Mouse (Mus musculus) CD4-positive, CD25-positive, alpha-beta regulatory T cell, adult 2 months (primary cell): Measurements from ENCODE around the gene Arntl.

Experiments used
- DNase-seq: peaks from one replicate; pipeline ENCODE4 v3.0.0-alpha.2; 2012; ENCODE audit warnings: low read depth, low spot score

Arntl gene

DNA sequence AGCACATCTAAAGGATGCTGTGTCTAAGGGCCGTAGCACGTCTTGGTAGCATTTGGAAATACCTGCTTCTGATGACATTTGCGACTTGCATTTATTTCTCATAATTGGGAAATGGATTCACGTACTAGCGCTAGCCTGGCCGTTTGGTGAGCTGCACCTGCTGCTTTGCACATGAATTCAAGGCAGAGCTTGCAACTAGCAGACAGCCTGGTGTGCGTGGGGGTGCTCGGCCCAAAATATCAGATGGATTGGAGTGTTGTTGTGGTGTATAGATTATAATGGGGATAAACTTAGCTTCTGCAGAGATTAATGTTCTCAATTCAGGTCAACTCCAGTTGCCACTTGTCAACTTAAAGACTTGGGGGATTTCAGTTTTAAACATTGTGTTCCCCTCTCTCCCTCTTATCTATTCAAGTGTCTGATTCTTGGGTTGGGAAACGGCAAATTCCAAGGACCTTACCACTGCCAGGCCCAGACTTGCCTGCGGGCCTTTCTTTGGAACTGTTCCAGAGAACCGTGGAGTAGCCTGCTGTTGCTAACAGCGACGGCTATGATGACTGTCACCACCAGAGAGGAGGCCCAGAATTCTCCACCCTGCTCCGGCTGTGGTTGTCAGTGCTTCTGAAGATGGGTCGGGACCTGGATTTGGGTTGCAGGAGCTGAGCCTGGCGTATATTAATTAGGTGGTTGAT is 42.0 kb downstream of the Arntl start:
- no peak for DNase-seq

DNA sequence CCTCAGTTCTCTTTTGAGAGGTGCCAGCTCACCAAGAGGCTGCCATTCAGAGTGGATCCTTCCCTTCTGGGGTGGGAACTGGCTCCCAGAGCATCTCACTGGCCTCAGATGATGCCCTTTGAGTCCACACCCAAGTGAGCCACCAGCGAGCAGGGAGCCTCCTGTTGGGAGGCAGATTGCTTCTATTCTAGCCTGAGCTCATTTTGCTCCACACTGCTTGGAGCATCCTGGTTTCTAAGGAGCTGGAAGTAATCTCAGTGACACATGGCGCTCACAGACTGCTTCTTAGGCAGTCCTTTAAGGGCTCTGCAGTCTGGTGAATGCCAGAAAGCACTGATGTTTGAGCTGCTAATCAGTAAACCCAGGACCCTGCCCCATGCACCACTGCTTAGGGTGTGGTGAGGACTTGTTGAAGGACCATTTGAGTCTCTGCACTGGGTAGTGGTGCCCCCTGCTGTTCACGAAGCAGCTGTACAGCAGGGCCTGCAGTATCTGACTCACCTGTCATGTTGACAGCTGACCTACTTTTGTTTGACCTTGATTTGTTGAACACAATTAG is 43.2 kb downstream of the Arntl start:
- peak; percentile 80 for DNase-seq

DNA sequence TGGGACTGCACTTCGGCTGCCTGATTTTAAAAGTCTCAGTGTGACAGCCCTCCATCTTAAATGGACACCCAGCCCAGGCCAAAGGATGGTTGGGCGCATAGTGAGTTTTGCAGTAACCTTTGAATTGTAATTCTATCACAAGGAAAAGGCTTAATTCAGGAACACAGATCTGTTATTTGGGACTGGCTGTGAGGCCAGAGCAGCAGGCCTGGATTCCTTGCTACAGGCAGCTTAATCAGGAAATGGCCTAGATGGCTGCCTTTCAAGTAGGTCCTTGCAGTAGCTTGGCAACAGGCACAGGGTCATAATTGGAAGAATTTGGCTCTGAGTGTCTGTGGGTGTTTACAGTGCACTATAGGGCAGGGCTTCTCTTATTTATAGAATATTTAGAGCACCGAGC is 43.7 kb downstream of the Arntl start:
- no peak for DNase-seq

DNA sequence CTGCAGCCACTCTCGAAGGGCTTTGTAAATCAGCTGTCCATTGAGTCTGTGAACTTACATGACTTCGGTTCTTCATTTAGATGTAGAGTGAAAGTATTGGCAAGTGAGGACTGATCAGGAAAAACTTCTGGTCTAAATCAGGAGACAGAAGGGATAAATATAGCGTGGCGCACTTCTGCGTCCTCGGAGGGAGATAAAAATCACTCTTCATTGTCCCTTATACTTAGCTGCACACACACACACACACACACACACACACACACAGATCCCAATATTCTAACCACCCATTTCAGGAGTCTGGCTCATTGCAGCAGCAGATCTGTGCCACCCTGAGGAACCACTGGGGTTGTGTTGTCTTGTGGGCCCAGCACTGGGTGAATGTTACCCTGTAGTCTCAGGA is 44.3 kb downstream of the Arntl start:
- DNase-seq: no peak

DNA sequence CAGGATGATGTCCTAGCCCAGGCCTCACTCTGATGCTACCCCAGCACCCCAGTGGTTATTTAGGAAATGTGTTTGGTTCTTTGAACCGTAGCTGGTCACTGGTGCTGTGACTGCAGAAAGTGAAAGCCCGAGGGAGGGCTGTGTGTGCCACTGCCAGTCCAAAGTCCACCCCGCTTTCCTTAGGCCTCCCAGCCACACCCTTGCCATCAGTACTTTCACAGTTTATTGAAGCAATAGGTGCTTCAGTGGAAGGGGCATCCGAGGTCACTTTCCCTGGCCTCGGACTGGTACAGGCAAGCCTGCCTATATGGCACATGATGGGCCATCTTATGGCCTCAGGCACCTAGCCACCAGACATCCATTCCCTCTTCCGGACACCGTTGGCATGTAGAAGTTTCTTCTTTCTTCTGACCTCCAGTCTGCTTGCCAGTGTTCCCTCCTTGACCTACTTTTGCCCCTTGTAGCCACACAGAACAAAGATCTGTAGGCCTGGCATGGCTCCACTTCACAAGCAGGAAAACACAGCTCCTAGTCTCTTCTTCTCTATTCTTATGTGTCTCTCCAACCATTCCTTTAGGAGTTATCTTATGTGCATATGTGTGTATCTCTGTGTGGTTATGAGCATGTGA is 46.6 kb downstream of the Arntl start:
- no peak for DNase-seq

DNA sequence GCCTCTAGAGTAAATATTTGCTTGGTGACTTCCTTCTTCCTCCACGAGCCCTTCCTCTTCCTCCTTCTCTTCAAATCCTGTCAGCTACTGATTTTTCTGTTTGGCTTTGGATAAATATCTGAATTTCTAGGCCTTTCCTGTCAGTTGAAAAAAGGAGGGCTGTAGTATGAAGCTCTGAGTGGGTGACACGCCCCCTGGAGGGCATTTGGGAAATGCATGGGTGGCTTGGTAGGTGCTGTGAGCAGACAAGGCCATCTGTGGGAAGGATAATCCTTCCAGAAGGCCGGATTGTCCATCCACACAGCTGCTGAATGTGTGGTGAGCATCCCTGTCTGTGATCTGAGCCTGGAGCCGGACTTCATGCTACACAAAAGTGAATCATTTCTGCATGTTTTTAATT is 48.8 kb downstream of the Arntl start:
- peak; percentile 71 for DNase-seq

DNA sequence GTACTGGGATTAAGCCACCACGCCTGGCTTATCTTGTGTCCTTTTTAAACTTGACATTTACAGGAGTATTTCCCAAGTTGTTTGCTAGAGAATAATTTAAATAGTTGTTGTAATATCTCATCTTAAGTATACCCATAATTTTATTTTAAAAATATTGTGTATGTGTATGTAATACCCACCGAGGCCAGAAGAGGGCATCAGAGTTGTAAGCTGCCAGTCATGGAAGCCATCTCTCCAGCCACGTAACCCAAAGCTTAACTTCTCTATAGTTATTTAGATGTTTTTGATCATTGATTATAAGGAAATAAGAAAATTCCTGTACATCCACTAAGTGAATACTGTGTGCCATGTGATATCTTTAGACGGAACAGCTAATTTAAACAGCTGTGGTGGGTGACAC is 51.2 kb downstream of the Arntl start:
- DNase-seq: peak; percentile 73

DNA sequence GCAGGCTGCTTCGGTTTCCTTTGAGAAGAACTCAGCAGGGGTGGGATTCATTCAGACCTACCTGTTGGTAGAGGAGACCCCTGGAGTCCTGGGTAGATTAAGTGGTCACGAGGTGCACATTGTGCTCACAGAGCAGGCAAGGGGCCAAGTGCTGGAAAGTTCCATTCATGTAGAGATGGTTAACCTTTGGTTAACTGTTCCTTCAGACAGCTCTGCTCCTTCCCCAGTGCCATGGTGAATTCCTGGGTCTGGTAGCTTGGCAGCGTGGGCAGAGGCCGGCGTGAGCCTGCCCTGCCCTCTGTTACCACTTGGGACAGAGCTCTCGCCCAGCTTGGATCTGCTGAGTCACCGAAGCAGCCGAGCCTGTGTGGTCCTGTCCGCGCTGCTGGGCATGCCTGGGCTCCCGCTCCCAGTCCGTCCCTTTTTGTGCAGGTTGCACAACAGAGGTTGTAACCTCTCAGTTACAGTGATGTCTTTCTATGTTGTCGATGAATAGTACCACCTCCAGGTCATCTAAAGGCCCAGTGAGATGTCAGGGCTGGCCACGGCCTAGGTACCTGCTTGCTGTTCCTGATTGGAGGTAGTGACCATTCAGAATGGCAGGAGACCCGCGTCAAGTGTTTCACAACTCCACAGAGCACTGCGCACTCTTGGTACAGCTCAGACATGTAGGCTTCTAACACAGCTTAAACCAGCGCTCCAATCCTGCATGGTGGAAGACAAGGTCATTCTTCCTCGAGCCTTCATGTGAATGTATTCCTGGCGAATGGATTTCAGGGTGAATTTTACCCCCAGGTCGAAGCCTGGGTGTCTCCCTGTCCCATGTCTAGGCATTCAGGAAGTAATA is 53.3 kb downstream of the Arntl start:
- no peak for DNase-seq

DNA sequence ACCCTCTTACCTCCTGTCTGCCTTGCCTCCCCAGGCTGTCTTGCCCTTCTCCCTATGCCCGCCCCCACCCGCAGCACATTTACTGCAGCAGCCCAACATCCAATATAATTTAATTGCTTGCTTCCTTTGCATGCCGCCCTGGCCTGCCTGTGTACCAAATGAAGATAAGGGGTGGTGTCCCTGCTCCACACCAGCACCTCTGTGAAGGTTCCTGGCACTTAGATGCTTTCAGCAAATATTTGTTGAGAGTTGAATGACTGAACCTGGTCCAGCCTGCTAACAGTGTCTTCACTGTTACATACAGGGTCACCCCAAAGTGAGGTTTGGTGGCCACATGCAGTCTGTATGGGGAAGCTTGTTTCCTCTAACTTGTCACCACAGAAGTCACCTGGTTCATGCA is 54.4 kb downstream of the Arntl start:
- DNase-seq: no peak

DNA sequence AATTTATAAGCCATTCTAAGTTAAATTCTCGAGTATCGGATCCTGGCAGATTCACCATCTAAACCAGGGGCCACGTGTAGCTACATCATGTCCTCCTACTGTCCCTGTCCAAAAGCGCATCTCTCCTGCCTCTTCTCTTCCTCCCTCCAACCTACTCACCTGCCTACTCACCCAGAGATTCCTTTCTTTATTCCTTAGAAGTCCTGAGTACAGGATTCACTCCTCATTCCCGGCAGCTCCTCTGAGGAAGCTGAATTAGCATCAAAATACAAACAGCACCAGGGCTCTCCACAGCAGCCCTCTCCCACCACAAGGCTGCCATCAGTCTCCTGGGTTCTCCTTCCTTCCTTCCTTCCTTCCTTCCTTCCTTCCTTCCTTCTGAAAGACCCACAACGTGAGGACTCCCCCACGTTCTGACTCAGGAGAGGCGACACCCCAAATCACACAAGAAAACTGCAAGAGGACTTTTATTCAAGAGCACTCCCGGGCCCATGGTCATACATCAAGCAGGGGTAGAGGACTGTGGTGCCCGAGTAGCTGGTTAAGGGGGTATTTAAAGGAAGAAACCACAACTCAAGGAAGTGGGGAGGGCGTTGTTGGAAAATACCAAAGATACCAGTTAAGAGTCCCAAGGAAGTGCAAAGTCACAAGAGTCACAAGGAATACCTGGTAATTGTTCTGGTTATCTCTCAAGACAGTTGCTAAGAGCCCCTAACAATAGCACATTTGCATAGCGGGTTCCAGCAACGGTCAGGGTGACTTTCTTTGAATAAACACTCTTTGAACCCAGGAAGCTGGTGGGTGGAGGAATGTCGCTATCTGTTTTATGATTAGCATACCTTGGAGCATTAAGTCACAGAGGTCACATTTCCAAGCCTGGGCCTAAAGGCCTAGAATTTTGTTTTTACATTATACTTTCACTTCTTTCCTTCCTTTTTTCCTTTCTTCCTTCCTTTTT is 55.5 kb downstream of the Arntl start:
- DNase-seq: peak; percentile 52

DNA sequence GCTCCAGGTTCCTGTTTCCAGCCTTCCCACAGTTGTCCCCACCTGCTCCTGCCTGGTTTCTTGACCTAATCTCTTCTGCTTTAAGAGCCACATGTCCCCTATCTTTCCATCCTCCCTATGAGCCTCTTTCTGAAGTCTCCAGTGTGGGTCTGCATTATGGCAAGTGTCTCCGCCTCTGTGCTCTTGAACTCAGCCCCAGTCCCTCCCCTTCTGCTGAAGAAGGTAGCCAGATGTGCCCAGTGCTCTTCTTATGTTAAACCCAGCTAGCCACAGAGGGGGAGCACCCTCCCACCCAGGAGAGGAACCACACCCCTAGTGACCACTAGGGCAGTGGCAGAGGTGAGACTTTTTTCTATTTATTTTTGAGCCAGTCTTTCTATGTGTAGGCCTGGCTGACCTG is 56.7 kb downstream of the Arntl start:
- no peak for DNase-seq

DNA sequence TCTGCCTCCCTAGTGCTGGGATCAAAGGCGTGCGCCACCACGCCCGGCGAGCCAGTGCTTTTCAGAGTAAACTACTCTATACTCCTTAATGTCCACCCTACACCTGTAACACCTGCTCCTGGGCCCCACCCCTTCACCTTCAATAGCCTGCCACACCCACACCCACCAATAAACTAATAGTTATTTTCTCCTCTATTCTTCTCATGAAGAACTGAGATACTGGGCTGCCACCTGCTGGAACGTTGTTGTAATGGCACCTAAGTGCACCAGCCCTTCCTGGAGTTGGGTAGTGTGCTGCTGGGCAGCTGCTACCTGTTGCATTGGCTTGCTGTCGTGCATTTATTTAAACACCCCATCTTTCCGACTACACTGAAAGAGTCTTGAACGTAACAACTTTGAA is 61.0 kb downstream of the Arntl start:
- DNase-seq: peak; percentile 85

DNA sequence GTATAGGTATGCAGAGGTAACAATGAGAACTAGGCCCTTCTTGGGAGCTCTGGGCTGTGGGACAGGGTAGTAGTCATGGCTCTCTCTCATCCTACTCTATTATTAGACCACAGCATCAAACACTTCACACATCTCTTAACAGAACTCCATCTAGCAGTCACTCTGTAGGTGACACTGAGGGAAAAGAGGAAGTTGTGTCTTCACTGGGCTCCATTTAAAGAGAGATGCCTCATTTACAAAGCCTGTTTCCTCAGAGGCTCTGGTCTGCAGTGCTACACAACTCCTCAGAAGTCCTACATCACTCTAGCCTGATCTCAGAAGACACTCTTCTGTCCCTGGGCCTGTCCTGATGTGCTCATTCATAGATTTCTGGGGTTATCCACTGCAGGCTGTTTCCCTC is 61.8 kb downstream of the Arntl start:
- DNase-seq: no peak

DNA sequence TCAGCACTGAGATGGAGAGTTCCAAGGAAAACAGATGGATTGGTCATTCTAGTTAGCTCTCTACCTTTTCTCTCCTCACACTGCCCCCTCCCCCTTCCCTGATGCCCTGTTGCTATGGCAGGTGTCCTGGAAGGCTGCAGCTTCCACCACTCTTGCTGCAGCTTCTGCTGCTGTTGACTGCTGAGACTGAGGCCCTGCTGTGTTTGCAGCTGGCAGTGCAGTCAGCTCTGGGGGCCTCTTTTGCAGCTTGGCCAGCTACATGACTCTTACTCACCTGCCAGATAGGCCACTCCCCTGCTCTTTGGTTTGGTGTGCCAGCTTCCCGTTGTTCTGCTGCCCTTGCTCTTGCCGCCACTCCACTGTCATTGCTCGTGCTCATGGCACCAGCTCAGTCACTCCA is 62.7 kb downstream of the Arntl start:
- no peak for DNase-seq

DNA sequence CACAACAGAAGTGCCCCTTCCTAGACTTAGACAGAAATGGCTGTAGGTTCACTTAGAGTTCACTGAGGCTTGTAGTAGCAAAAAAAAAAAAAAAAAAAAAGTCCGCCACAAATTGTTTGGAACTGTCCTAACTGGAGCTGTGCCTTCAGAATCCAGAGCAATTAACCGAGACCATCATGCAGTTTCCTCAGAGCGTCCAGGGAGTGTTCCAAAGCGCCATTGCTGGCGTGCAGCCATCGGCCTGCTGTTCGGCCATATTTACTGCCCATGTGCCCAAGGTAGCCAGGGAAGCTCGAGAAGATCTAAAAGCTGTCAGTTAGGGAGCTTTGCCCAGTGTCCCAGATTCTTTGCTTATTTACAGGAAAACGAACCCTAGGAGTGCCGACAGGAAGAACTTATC is 63.3 kb downstream of the Arntl start:
- no peak for DNase-seq

DNA sequence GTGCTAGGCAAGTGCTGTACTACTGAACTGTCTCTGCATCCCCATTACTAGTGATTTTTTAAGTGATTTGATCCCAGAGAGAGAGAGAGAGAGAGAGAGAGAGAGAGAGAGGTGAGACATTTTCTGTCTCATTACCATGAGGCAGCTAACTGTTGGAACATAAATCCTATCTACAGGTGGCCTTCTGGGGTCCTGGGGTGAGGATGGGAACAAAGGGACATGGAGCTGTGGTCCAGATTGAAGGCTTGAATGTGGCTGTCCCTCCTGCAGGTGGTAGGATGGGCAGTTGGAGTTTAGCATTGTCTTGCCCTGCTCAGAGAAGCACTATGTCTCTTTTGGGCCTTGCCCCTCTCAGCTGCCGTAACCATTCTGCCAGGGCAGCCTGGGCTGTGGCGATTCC is 63.7 kb downstream of the Arntl start:
- DNase-seq: no peak

DNA sequence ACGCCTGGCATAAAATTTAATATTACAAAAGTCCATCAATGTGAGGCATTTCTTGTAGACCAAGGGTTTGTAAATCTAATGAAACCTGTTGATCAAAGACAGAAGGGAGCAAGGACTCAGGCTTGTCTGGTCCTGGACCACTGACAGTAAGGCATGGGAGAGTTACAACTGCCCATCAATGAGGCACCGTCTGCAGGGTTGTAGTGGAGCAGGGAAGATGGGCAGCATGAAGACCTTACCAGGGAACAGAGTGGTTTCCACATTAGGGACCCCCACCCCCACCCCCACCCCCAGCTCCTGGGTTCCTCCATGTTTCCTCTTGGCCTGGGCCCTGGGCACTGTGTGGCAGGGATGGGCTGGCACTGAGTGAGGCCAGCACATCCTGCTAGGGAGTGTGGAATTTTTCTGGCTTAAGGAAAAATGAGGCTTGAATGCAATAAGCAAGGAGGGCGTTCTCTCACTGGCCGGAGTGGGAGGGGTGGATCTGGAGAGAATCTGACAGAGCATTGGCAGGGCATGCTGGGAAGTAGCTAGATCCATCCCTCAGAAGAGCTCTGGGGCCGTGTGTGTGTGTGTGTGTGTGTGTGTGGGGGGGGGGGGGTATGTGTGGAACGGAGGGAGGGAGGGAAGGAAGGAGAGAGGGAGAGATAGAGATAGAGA is 65.2 kb downstream of the Arntl start:
- DNase-seq: no peak

DNA sequence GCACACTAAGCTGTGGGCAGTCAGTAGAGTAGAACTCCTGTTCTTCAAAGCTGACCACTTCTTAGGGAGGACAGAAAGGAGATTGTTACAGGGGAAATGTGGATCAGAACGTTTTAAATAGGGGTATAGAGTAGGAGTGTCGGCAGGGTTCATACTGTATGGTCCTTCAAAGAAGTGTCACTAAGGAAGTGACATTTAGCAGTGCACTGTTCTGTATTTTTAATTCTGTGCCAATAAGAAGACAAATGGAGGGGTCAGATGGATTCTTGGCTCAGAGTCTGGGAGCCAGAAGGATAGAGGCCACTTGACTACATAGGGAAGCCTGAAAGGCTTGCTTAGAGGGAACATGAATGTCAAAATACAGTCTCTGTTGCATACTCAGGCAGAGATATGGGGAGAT is 70.0 kb downstream of the Arntl start:
- DNase-seq: no peak

DNA sequence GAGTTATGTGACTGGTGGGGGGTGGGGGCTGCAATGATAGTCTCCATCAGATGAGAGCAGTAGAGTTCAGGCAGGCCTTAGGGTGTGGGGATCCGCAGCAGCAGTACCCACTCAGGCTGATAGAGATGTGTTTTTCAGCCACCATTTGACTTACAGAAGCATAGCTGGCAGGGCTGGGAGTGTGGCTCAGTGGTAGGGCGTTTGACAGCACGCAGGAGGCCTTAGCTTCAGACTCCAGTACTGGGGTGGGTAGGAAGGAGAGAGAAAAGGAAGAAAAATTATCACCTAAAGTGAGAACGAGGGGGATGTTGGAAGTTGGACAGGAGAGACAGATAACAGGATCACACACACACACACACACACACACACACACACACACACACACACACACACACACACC is 71.2 kb downstream of the Arntl start:
- no peak for DNase-seq

DNA sequence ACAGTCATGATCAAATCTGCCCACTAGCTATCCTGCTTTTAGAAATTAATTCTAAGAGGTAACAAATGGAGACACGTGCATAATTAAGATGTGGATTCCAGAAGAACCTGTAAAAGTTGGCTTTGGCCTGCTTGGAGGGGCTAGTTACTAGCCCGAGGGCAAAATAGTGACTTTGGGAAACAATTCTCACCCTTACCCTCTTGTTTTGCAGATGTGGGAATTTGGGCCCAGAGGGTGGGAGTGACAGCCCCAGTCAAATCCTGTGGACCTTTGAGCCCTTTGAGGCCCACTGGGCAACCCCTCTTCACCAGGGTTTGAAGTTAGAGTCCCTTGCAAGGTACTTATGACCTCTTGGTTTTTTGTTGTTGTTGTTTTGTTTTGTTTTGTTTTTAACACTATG is 72.0 kb downstream of the Arntl start:
- no peak for DNase-seq

DNA sequence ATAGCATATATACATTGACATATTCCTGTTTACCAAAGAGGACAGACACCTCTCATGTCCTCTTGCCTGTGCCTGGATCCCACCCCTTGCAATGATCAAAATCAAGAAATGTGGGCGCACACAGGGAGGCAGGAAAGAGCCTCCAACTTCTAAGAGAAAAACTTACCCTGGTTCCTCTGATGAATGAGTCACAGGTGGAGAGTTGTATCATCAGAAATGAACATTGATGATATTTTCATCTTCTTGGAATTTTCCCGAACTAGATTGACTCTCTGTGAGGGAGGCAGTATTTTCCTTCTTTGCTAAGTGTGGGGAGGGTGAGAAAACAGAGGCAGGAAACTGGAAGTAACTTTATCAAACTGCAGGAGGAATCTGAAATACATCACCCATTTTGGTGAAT is 78.1 kb downstream of the Arntl start:
- no peak for DNase-seq
